Mouse (Mus musculus): ENCODE measurements around the gene D130043K22Rik.
"Not testable (repeated sequence)": the region's sequence is repeated elsewhere in the genome, so short reads cannot be mapped to it uniquely, and the experiment has no call there.

D130043K22Rik gene

DNA sequence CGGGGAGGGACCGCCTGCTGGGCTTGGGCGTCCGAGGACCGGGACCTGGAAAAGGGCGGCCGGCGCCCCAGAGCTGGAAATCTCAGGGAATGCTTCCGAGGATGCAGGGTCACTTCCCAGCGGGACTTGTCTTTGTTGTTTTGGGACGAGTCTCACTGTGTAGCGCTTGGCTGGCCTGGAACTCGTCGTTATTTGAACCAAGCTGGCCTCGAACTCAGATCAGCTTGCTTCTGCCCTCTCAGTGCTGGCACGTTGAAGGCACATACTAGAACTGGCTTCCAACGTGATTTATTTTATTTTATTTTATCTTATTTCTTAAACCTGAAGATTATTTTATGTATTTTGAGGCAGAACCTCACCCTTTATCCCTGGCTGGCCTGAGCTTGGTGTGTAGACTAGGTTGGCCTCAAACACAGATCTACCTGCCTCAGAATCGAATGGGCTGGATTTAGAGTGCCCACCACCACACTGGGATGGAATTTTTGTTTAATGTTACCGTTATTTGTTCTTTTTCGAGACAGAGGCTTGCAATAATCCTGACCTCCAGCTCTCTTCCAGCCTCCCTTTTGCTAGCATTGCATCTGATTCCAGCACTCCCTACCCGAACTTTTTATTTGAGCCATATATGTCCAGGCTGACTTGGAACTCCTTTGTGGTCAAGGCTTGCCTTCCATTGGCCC is 12.7 kb upstream of the D130043K22Rik start:
- no peak for DNase-seq (ENCODE audit: low read depth)

DNA sequence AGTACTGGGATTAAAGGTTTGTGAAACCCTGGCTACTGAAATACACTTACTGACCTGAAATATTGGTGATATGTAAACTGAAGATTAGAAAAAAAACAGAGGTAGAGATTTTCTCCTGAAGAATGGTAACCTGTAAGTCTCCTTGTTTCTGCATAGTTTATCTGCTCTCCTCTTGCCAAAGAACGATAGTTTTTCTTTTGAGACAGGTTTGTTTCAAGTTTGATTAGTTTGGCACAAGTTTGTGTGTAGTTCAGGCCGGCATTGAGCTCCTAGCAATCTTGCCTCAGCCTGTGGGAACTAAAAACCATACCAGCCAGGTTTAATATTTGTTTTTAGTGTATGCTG is 12.2 kb upstream of the D130043K22Rik start:
- no peak for DNase-seq (ENCODE audit: low read depth)

DNA sequence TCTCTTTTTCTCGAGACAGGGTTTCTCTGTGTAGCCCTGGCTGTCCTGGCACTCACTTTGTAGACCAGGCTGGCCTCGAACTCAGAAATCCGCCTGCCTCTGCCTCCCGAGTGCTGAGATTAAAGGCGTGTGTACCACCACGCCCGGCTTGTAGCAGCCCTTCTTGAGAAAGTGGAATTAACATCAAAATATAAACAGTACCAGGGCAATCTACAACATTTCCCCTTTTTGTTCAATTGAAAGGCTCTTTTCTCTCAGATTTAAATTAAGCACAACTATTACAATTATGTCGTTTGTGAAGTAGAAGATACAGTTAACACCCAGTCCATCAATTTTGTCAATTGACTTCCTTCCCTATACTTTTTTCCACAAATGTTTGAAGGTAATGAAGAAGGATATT is 7.2 kb upstream of the D130043K22Rik start:
- DNase-seq (ENCODE audit: low read depth), result not testable (repeated sequence)

DNA sequence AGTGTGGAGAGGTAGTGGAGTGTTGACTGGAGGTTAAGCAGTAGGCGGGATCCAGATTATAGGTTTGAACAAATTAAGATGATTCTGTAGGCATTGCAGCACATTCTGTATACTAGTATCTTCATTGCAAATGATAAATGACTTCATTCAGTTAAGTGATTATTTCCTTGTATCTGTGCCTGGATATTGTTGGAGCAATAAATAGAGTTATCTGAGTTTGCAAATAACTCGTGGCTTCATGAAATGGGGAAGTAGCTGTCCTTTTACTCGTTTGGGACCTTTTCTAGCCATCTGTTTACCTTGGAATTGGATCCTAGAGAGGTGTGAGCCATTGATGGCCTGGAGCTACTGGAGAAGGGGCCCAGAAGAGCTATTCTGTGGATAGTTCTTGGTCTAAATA is 5.1 kb upstream of the D130043K22Rik start:
- DNase-seq (ENCODE audit: low read depth), result no peak

DNA sequence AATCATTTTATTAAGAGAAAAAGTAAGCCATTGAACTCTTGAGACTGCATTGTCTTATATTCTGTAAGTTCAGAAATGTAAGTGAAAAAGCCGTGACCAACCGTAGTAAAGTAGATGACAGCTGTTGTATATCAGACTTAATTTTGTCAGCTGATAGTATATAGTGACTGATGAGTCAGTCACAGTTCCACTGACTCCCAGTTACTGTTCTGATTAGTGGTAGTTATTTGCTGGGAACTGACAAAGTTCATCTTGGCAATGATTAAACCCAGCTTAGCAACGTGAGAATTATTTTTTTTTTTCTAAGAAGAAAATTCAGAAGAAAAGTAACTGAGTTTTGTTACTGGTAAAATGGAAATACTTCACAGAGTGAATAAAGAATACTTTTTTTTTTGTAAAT is 3.2 kb upstream of the D130043K22Rik start:
- DNase-seq (ENCODE audit: low read depth), result no peak

DNA sequence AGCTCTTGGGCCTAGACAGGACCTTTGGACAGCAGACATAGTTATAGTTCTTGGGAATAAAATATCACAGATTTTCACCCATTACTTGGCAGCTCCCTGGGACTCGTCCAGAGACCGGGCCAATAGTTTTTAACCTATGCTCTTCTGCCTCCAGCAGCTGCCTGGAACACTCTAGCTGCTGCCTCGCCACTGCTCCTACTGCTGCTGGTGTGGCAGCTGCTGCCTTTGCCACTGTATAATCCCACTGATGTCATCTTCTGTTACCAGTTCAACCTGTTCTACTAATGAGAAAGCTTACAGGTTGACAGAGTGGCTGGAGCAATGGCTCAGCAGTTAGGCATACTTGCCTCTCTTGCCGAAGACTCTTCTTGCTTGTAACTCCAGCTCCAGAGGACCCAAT is 4.4 kb downstream of the D130043K22Rik start:
- no peak for DNase-seq (ENCODE audit: low read depth)

DNA sequence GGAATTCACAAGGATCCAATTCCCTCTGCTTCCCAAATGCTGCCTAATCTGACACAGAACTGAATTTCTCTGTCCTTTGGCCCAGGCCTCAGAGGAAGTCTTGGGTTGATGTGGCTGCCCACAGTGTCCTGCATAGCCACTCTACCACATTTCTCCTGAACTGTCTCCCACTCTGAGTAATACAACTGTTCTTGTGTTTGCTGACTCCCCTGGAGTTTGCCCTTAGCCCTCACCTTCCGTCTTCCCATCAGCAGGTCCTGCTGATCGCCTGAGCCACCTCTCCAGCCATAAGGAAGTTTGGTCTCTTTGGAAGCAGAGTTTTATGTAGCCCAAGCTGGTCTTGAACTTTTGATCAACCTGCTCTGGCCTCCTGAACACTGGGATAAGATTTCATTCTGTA is 7.1 kb downstream of the D130043K22Rik start:
- no peak for DNase-seq (ENCODE audit: low read depth)

DNA sequence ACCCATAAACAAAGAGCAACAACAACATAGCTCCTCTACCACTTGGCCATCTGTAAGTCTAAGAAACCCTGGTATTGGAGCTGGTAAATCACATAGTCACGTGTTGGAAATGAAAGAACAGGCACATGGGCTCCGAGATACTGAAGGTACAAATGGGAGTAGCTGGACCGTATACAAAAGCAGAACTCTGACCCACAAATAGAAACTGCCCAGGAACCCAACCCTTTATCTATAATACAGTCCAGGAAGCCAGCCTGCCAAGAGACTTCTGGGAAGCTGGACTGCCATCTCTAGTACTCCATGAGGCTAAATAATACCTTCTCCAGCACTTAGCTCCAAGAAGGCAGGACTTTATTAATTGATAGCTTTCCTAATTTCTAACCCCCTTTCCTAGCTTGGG is 7.6 kb downstream of the D130043K22Rik start:
- no peak for DNase-seq (ENCODE audit: low read depth)

DNA sequence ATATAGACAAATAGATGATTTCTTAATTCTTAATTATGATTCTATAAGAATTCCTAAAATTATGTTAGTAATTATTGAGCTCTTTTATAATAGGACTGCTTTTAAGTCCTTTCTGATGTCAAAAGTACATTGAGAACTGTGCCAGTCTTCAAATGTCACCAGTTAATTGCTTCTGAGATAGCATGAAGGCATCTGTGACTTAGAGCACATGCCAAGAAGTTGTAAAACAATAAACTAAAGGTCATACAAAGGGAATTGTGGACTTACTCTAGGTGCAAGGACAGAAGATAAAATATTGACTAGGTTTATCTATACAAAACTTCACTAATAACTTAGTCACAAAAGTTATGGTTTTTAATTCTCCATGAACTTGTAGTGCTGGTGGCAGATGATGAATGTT is 14.2 kb downstream of the D130043K22Rik start:
- no peak for DNase-seq (ENCODE audit: low read depth)

DNA sequence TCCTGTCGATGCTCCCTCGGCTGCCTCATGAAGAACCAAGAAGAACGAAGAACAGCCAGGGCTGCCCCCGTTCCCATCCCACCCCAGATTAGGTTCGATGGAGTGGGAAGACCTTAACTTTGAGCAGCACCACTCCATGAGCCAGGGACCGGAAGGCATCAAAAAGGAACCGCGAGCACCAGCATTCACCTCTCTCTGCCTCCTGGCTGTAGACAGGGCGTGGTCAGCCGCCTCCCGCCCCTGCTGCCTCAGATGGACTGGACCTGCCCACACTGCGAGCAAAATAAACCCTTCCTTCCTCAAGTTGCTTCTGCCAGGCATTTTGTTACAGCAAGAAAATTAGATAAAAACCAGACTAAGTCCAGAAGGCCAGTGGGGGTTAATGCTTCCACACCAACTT is 16.1 kb downstream of the D130043K22Rik start:
- DNase-seq (ENCODE audit: low read depth), result no peak

DNA sequence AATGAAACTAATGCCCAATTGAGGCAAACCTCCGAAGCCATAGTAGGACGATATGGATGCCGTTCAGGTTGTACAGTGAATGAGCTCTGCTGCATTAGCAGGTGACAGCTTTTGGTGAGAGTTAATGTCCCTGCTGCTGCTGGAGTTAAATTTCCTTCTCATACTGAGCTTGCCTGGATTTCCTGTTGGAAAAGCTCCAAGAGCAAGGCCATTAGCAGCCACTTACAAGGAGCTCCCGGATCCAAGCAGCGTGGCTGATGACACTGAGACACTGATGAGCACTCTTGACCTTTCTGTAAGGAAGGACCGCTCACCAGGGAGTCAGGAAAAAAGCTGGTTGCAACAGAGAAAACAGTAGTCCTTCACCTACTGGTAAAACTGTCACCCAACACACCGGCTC is 17.1 kb downstream of the D130043K22Rik start:
- no peak for DNase-seq (ENCODE audit: low read depth)

DNA sequence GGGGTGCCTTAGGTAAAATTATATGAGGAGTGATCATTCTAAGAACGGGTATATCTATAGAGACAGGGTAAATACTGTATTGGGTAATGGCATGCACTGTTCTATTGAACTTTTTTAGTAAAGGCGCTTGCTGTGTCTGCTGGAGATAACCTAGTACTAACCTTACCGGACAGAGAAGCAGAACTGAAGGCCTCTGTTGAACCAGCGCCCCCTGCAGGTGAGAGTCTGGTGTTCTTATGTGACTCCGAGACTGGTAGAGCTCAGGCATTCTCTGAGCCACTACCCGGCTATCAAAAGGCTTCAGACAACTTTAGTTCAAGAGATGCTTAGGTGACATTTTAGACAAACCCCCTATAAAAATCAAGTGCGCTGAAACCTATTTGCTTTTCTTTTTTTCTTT is 17.6 kb downstream of the D130043K22Rik start:
- DNase-seq (ENCODE audit: low read depth), result peak; percentile 53

DNA sequence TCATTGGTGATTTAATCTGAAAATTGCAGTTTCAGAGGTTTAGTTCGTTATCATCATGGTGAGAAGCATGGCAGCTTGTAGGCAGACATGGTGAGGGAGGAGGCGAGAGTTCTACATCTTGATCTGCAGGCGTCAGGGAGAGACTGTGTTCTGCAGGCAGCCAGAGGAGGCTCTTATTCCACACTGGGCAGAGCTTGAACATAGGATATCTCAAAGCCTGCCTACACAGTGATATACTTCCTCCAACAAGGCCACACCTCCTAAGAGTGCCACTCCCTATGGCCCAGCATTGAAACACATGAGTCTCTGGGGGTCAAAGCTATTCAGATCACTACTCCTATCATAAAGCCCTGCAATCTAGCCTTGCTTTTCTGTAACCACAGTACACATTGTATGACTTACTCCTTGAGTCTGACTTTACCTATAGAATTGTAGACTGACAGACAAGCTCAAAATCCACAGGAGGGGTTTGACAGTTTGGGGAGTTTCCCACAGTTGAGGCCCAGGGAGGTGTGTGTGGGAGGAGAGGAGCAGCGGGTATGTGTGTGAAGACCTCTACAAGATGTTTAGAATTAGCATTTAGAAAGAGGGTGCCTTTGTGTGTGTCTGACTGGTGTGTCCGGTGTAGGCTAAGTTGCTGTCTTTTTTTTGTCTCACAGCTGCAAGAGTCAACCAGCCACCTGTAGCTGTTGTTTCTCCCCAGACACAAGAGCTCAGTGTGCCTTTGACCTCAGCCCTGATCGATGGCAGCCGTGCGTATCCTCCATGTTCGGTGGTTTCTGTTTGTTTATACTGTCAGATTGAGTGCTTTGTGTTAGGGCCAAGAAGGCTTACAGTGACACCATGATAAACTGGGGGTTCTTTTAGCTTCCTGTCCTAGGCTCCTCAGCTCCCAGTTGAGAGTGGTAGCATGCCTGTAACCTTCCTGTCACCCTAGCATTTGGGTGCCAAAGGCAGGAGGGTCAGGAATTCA is 21.8 kb downstream of the D130043K22Rik start:
- DNase-seq (ENCODE audit: low read depth), result no peak

DNA sequence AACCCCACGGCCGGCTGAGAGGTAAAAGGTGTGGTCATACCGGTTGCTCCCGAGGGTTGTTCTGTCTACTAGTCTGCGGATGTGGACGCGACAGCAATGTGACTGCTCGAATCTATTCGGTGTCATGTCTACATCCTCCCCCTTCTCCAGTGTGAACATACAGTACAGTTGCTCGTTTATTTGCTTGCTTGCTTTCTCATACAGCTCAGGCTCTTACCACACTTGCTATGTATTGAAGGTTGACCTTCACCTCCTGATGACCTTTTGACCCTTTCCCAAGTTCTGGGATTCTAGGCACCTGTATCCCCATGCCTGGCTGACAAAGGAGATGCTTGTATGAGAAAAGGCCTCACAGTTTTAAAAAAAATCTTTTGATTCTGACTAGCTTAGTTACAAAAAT is 22.9 kb downstream of the D130043K22Rik start:
- no peak for DNase-seq (ENCODE audit: low read depth)

DNA sequence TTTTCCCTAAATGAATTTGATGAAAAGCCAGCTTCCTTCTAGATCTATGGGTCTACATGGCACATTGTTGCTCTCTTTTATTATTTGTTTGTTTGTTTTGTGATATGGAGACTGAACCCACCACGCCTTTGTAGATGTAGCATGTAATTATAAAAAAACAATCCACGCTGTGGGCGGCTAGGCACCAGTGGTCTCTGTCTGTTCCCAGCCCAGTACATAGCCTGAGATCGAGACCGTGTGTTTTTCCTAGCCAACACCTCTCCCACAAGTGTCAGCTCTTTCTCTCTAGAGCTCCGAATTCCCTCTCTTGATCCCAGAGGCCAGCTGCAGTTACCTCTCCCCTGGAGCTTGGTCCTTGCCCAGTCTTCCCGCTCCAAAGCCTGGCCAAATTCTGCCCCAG is 23.3 kb downstream of the D130043K22Rik start:
- no peak for DNase-seq (ENCODE audit: low read depth)

DNA sequence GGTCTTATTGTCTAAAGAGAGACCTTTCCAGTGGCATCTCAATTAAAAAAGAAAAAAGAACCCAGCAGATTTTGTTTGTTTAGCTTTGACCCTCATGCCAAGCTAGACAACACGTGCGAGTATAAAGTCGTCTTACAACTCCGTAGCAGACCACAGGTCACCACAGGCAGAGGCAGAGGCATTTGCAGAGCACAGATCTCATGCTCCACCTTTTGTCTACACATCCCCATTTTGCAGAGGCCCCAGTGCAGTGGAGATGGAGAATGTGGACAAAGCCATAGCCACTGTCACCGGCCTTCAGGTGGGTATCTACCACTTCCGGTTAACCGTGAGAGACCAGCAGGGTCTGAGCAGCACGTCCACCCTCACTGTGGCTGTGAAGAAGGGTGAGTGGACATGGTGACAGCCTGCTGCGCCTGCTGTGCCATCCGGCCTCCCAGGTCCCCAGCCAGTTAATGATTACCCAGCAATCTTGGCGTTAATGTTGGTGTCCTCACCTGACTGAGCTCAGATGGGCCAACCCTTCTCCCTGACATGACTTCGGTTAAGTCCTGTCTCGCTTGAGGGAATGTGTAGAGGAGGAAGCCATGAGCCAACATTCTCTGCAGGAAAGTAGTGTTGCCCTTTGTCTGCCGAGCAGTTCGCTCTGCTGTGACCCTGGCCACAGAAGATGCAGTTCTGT is 34.6 kb downstream of the D130043K22Rik start:
- no peak for DNase-seq (ENCODE audit: low read depth)

DNA sequence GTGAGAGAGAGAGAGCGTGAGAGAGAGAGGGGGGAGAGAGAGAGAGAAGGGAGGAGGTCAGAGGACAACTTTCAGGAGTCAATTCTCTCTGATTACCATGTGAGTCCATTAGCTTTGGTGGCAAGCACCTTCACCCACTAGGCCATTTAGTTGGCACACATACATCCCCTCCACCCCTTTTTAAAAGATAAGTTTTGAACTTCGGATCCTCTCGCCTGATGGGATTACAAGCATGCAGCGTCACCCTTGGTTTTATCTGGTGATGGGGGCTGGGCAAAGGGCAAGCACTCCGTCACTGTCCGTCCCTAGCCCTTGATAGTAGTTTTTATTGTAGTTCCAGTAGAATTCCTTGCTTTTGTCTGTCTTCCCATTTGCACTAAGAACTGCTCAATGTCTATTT is 35.3 kb downstream of the D130043K22Rik start:
- no peak for DNase-seq (ENCODE audit: low read depth)

DNA sequence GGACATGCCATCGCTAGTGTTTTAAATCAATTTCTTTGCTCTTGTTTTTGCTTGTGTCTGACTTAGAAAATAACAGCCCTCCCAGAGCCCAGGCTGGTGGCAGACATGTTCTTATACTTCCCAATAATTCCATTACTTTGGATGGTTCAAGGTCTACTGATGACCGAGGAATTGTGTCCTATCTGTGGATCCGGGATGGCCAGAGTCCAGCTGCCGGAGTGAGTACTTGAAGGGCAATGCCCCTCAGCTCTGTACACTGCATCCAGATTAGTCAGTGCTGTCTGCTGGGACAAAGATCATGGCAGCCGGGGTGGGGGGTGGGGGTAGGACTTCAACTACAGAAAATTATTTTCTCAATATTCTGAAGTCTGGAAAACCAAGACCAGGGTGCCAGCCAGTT is 35.8 kb downstream of the D130043K22Rik start:
- no peak for DNase-seq (ENCODE audit: low read depth)

DNA sequence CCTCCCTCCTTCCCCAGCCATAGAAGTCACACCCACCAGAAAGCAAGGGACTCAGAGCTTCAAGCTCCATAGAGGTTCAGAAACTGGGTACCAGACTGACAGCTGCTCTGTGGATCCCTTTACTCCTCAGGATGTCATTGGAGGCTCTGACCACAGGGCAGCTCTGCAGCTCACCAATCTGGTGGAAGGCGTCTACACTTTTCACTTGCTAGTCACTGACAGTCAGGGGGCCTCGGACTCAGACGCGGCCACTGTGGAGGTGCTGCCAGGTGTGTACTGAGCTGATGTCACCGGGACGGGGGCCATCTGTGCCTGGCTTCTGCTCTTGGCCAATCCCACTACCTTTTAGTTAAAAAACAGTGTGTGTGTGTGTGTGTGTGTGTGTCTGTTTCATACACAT is 37.5 kb downstream of the D130043K22Rik start:
- no peak for DNase-seq (ENCODE audit: low read depth)

DNA sequence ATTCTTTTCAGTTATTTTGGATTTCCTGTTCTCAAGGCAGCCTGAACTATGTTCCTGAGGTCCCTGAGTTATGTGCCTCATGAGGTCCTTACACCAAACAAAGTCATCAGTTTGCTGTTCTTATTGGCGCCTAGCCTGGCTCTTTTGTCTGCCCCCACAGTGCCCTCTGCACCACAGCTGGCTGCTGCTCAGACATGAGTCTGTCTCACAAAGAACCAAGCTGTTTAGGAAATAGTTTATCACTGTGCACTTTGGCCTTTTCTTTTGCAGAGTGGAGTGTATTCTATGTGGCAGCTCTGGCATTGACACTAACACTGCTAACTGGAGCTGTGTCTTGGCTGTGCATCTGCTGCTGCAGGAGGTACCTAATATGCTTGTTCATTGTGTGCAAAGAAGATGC is 44.6 kb downstream of the D130043K22Rik start:
- no peak for DNase-seq (ENCODE audit: low read depth)

DNA sequence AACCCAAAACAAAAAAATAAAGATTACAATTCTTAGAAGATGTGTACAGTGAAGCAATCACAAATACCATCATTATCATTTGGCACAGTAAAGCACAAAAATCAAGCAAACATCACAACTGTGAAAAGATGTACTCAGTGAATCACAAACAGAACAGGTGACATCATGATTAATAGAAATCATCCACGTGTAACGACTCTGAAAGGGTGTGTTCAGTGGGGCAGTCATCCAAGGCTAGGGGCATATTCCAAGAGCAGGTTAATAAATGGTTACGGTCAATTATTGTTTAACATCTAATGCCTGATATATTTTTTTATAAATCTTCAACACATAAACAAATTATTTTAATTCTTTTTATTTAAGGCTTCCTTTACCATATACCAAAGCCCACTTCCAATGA is 47.6 kb downstream of the D130043K22Rik start:
- no peak for DNase-seq (ENCODE audit: low read depth)

DNA sequence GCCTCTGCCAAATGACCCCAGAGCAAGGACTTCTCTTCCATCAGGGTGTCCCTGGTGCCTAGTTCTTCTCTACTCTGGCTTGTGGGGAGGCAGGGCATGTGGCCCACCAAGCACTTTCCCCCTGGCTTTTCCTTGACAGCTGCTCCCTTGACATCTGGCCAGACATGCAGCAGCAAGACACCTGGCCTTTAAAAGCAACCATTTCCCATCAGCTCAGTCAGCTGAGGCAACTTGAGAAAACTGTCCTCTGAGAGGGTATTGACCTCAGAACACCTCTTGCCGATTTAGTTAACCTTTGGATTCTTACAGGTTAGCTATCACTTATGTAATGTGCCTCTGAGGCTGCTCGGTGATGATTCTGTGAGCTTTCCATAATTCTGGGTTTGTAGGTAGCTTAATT is 48.9 kb downstream of the D130043K22Rik start:
- no peak for DNase-seq (ENCODE audit: low read depth)

DNA sequence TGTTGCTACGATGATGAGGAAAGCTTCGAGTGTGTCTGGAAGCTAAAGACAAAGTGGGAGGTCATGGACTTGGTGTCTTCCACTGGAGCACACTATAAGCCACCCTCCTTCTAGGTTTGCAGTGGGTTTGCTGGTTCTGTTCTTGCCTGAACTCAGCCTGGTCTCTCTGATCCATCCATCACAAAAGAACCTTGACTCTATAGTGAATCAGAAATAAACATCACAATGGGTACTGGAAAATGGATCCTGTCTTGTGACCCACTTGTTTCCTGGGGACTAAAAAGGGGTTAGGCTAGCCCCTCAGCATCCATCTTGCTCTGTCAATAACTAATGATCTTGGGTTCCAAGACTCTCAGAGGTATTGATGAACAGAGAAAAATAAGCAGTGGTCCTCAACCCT is 57.0 kb downstream of the D130043K22Rik start:
- no peak for DNase-seq (ENCODE audit: low read depth)

All from c-Kit-positive CD71-negative TER-119-negative erythroid progenitor cells, embryonic 14.5 days (primary cell).